Mouse (Mus musculus) spleen, adult 2 months (tissue): ENCODE data around the gene Ppp1r18. TPM values are rescaled to one million over a fixed set of nuclear protein-coding genes. Genes with fewer than 3 reads are reported as not detected.
A peak's percentile ranks its signal among the peaks of the same experiment; 100 is the strongest.

Experiments
- DNase-seq, 2 experiments: peaks; one replicate each; pipeline versions ENCODE4 v3.0.0 to v3.0.0-alpha.2; 2012 to 2021; ENCODE audit warnings: low spot score in 2 of 2, low read depth in 1 of 2
- H3K27ac ChIP-seq: fragments of 200-500 bp; 2 replicates; pipeline ENCODE4 v1.5.1; 2012; ENCODE audit warnings: low read length, inconsistent platforms; ENCODE audit not compliant: insufficient read depth
- H3K27me3 ChIP-seq: fragments of 200-500 bp; 2 replicates; pipeline ENCODE4 v1.6.1; 2012; ENCODE audit warnings: mild to moderate bottlenecking, moderate library complexity, low read length, inconsistent platforms; ENCODE audit not compliant: control insufficient read depth, insufficient read depth
- H3K36me3 ChIP-seq: fragments of 200-500 bp; 2 replicates; pipeline ENCODE4 v1.6.1; 2012; ENCODE audit warnings: mild to moderate bottlenecking, low read length, inconsistent platforms; ENCODE audit not compliant: control insufficient read depth, insufficient read depth
- H3K4me1 ChIP-seq: fragments of 200-500 bp; 2 replicates; pipeline ENCODE4 v1.6.1; 2011; ENCODE audit warnings: inconsistent platforms; ENCODE audit not compliant: control insufficient read depth, insufficient read depth, insufficient read length
- H3K4me3 ChIP-seq: fragments of 200-500 bp; 2 replicates; pipeline ENCODE4 v1.5.1; 2011; ENCODE audit warnings: mild to moderate bottlenecking, inconsistent platforms; ENCODE audit not compliant: insufficient read depth, insufficient read length; ENCODE audit errors: extremely low read depth
- CTCF ChIP-seq: fragments of 200-500 bp; IDR thresholded peaks from 2 replicates; pipeline ENCODE4 v1.5.1; 2011; ENCODE audit warnings: mild to moderate bottlenecking, inconsistent platforms; ENCODE audit not compliant: insufficient read depth, insufficient read length, insufficient replicate concordance; ENCODE audit errors: extremely low read depth
- POLR2A ChIP-seq: fragments of 200-500 bp; IDR thresholded peaks from 2 replicates; pipeline ENCODE4 v1.6.1; 2011; ENCODE audit warnings: low read depth, low read length, inconsistent platforms
- WGBS: fragments of 180-500 bp; shearing (Covaris S2); methylation state at CpG from one replicate; pipeline ENCODE4 v1.1.7; 2018; 5-methylcytosine and 5-hydroxymethylcytosine counted together
- polyA plus RNA-seq: library from polyadenylated mRNA; depleted of rRNA; stranded (reverse); fragments of >200 nt; gene quantifications from 2 replicates; pipeline ENCODE4 v1.2.3, GENCODE M21; 2012

Ppp1r18 gene
- polyA plus RNA-seq, 1 experiment: 144 TPM

GRCm38 (mm10) chr17:35833239-35833751, 32.1 kb upstream of the Ppp1r18 start:
- 56% methylated on average over 5 of the region's 5 CpGs for WGBS
- Histone ChIP-seq H3K4me3 (no peak overlapping the region), H3K27ac (no peak overlapping the region), H3K4me1 (peaks cover 2% of the 10 kb centered on the region; the same call in 1 of the 2 replicates), H3K36me3 (peaks cover 22% of the 10 kb centered on the region), H3K27me3 (no peaks in the 10 kb centered on the region)
- no peak for DNase-seq
- TF ChIP-seq POLR2A (no peak), CTCF (no peak)

GRCm38 (mm10) chr17:35833894-35834293, 31.5 kb upstream of the Ppp1r18 start:
- H3K36me3 ChIP-seq: peaks cover 22% of the 10 kb centered on the region
- H3K27ac ChIP-seq: no peak overlapping the region
- H3K27me3 ChIP-seq: no peaks in the 10 kb centered on the region
- no peak for DNase-seq
- H3K4me1 ChIP-seq: peaks cover 2% of the 10 kb centered on the region; the same call in 1 of the 2 replicates
- H3K4me3 ChIP-seq: no peak overlapping the region
- 66% methylated on average over 5 of the region's 5 CpGs for WGBS
- no peak for TF ChIP-seq POLR2A
- no peak for TF ChIP-seq CTCF

- H3K4me1 ChIP-seq: peaks cover 1% of the 10 kb centered on the region; the same call in 1 of the 2 replicates
- no peak overlapping the region for H3K4me3 ChIP-seq
- H3K27ac ChIP-seq: no peak overlapping the region
- no peak for DNase-seq
- WGBS: 76% methylated on average over 26 of the region's 26 CpGs
- TF ChIP-seq CTCF (no peak), POLR2A (no peak)
- no peaks in the 10 kb centered on the region for H3K27me3 ChIP-seq
- peaks cover 22% of the 10 kb centered on the region for H3K36me3 ChIP-seq
These were observed 30.5 kb upstream of the Ppp1r18 start for GRCm38 (mm10) chr17:35834696-35835422.

- Histone ChIP-seq H3K36me3 (peaks cover 22% of the 10 kb centered on the region), H3K27me3 (no peaks in the 10 kb centered on the region), H3K4me3 (no peak overlapping the region), H3K27ac (no peak overlapping the region), H3K4me1 (no peaks in the 10 kb centered on the region)
- 78% methylated on average over 26 of the region's 26 CpGs for WGBS
- TF ChIP-seq POLR2A (no peak), CTCF (no peak)
- DNase-seq: no peak
These were observed 29.8 kb upstream of the Ppp1r18 start for GRCm38 (mm10) chr17:35835424-35836140.

GRCm38 (mm10) chr17:35836178-35836965, 29.0 kb upstream of the Ppp1r18 start:
- H3K27ac ChIP-seq: peak overlapping the region; percentile 84
- H3K27me3 ChIP-seq: no peaks in the 10 kb centered on the region
- DNase-seq: peak; percentile 69 to 78
- no peaks in the 10 kb centered on the region for H3K4me1 ChIP-seq
- H3K36me3 ChIP-seq: peaks cover 22% of the 10 kb centered on the region
- H3K4me3 ChIP-seq: peak overlapping the region; percentile 68
- WGBS: 8% methylated on average over 24 of the region's 24 CpGs
- TF ChIP-seq CTCF: peak; percentile 50; the same call in 1 of the 2 replicates
- TF ChIP-seq POLR2A: no peak

- H3K27me3 ChIP-seq: no peaks in the 10 kb centered on the region
- peak in 1 of 2 experiments; percentile 83 for DNase-seq
- H3K36me3 ChIP-seq: peaks cover 22% of the 10 kb centered on the region
- H3K27ac ChIP-seq: peak overlapping the region; percentile 84
- no peaks in the 10 kb centered on the region for H3K4me1 ChIP-seq
- 1% methylated on average over 25 of the region's 25 CpGs for WGBS
- TF ChIP-seq POLR2A (no peak), CTCF (no peak)
- H3K4me3 ChIP-seq: peak overlapping the region; percentile 68
These were observed 28.4 kb upstream of the Ppp1r18 start for GRCm38 (mm10) chr17:35836991-35837422.
